Mouse (Mus musculus) urinary bladder, postnatal 25 days (tissue): Measurements from ENCODE around the gene Gata5.

Source experiments
- DNase-seq: peaks from one replicate; pipeline ENCODE4 v3.0.0; 2022; ENCODE audit warnings: low spot score

Gata5 gene

DNA sequence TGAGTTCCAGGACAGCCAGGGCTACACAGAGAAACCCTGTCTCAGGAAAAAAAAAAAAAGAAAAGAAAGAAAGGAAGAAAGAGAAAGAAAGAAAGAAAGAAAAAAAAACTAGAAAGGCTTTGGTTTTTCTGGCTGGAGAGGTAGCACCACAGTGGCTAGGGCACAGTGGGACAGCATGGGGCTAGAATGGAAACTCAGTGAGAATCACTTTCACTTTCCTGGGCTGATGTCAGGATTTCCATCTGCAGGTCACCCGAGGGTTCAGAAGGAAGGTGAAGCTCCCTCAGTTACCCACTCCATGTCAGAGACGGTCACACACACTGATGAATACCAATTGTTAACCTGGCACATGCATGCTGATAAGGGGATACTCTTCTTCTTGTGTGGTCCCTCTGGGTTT is 26.8 kb downstream of the Gata5 start:
- DNase-seq, result no peak

DNA sequence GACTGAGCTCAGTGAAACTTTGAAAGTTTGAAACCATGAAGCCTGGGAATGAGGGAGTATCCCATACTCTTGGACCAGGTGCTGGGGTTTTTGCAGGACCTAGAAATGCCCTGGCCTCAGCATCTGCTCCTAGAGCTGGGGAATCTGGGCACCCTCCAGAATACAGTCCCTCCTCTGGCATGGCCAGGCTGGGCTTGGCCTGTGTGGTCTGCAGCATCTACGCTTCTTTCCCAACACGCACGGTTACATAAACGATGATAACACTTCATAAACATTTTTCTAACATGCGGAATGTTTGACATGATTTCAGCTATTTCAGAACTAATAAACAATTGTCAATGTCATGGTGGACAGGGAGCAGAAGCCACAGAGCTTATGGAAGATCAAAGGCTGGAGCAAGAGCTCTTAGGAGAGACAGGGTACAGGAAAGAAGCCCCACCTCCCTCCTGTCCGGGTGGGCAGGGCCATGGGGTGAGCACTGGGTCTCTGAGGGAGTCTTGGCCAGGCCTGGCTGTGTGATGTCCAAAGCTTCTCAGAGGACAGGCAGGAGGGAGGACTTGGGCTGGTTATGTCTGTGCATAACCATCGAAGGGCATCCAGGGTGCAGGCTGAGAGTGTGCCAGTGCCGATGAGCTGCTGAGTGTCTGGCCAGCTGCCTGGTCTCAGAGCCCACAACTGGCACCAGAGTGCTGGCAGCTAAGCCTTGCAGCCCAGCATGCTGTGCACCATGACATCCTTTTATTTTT is 27.9 kb downstream of the Gata5 start:
- DNase-seq, result peak; percentile 19

DNA sequence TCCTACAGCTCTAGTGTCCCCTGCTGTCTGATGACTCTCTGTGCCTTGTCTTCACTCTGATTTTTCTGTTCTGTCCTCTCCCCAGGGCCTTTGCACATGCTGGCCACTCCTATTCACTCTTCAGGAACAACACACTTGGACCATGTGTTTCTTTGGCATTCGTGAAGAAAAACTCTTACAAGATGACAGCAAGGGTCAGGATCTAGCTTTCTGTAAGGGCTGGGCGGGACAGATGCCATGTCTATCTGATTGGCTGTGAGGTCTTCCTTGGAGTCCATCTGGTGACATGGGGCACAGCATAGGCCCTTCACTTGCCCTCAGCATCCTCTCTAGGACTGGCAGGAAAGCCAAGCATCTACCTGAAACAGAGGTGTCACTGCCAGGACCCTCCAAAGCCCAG is 28.5 kb downstream of the Gata5 start:
- no peak for DNase-seq

GRCm38 (mm10) chr2:180305490-180305889 is 29.0 kb downstream of the Gata5 start:
- DNase-seq, result no peak

- DNase-seq, result no peak
Measured at GRCm38 (mm10) chr2:180304554-180304953, 29.9 kb downstream of the Gata5 start.

DNA sequence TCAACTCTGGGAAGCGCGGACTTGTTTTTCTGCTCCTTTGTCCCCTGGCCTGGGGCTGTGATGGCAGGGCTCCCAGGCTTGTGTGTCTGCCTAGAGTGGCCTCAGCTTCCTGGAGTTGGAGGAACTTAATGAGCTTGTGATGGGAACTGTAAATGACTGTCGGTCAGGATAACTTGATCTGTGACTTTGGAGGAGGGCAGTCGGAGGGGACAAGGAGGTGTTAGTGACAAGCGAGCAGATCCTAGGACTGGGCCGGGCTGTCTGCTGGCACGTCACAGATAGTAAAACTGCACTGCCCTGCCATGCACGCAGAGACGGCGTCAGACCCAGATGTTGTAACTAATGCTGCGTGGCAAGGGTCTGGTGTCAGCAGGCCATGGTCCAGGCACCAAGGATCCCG is 31.0 kb downstream of the Gata5 start:
- DNase-seq, result no peak

GRCm38 (mm10) chr2:180302201-180302600 is 32.3 kb downstream of the Gata5 start:
- DNase-seq, result no peak

- no peak for DNase-seq
Measured at GRCm38 (mm10) chr2:180300771-180301170, 33.7 kb downstream of the Gata5 start.

- no peak for DNase-seq
Measured at GRCm38 (mm10) chr2:180300252-180300651, 34.2 kb downstream of the Gata5 start.

GRCm38 (mm10) chr2:180292906-180293305 is 41.6 kb downstream of the Gata5 start:
- DNase-seq, result no peak

GRCm38 (mm10) chr2:180292026-180292425 is 42.5 kb downstream of the Gata5 start:
- no peak for DNase-seq

- no peak for DNase-seq
Measured at GRCm38 (mm10) chr2:180291566-180291965, 42.9 kb downstream of the Gata5 start.

- DNase-seq, result no peak
Measured at GRCm38 (mm10) chr2:180290503-180290902, 44.0 kb downstream of the Gata5 start.

DNA sequence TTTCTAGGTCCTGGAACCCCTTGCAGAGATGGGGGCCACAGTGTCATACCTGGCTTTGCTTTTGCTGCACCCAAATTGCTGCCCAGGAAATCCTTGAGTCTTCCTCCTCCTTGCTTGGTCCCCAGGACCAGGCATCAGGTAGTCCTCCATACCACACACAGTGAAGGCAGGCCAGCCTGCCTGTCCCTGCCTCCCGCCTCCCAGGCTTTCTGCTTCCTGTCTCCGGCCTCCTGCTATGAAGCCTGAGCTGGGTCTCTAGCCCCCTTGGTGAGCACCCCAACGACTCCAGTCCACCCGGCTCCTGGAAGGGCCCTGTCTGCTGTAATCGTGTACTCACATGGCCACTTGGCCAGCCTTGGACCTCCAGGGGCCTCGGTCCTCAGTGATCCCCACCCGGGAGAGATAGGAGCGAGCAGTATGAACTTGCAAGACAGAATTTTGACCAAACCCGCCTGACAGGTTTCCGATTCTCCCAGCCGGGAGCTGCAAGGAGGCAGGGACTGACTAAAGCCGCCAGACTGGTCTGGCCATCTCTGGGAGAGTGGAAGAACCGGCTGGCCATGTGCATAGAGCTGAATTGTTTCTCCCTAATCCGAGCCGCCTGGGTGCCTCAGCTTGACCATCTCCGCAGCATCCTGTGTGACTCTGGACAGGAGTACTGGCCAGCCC is 44.9 kb downstream of the Gata5 start, which contains the start of gene Rbbp8nl:
TSS of gene Rbbp8nl (minus strand) at position 440 of the 669 bp plus-strand sequence.
- DNase-seq, result peak; percentile 81

GRCm38 (mm10) chr2:180288966-180289365 is 45.5 kb downstream of the Gata5 start:
- no peak for DNase-seq

DNA sequence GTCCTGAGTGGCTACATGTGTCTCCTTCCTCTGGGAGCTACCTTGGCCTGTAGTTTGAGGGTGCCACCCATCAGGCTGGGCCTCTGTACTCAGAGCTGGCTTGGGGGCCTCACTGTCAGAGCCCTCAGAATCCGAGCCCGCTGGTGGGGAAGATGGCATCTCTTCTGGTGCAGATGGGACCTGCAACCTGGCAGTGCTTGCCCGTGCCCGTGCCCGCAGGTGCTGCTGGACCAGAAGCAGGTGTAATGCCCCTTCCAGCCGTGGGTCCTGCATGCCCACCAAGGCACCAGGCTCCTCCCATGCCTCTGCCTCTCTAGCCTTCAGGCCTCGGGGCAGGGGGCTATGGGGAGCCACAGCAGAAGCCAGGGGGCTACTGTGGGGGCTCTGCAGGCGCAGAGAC is 55.2 kb downstream of the Gata5 start:
- DNase-seq, result no peak

DNA sequence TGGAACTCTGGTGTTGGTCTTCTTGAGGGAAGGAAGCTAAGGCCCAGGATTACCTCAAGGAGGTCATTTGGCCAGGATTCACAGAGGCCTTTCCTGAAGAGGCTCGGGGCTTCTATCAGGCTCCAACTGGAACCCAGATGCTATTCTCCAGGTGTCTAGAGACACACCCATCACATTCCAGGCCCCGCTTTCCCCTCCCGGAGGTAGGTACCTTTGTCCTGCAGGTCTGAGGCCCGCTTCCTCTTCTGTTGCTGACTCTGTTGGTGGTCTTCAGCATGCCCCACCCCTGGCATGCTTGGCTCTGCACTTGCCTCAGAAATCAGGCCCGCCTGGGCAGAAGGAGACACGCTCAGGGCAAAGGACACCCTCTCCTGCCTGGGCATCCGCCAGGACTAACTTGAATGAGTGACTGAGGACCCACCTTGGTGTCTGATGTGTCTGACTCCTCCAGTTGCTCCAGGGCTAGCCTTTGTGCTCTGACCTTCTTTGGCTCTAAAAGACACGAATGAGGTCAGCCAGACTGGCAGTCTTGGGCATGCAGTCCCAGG is 56.7 kb downstream of the Gata5 start:
- no peak for DNase-seq

- DNase-seq, result no peak
Measured at GRCm38 (mm10) chr2:180276851-180277259, 57.6 kb downstream of the Gata5 start.

DNA sequence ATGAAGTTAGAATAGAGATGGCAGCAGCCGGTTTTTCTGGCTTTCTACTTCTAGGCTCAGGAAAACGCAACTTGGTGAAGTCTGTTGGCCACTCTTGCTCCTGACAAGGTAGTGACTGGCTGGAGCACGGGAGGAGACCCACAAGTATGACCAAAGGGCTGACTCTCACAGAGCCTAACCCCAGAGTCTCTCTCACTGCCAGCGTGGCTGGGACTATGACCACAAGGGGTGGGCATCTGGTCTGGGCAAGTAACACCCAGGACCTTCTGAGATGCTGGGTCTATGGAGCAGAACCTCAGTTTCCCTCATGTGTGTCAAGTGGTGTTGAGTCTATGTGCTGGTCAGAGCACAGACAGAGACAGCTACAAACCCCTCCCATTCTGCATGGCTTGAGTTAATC is 58.1 kb downstream of the Gata5 start:
- DNase-seq, result no peak

GRCm38 (mm10) chr2:180275836-180276235 is 58.7 kb downstream of the Gata5 start:
- DNase-seq, result peak; percentile 82
